Mouse (Mus musculus): ENCODE results near the gene Sbk1. TPM values are rescaled to one million over a fixed set of nuclear protein-coding genes. Genes with fewer than 3 reads are reported as not detected.
"Not testable (repeated sequence)": the region's sequence is repeated elsewhere in the genome, so short reads cannot be mapped to it uniquely, and the experiment has no call there.

Gene Sbk1
- total RNA-seq, 2 experiments from 2014 or later: 396 to 420 TPM

GRCm38 (mm10) chr7:126285293-126286211, 13.1 kb downstream of the Sbk1 start:
- intact Hi-C loops (cut with DNase I): no loop called here
- no peak for DNase-seq

DNA sequence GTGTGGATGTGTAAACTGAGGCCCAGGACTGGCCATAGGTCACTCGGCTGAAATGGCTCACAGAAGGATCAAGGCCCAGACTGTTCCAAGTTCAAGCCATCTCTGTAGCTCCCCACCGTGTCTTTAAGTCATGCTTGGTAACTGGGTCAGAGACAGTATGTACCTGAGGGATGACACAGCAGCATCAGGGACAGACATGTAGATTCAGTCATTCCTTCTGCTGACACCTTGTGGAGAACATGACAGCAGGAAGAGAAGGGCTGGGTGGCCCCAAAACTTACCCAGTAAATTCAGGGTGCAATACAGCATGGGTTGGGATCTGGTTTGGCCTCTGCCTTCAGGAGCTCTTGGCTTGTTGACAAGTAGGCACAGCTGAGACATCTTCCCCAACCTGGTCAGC, 13.9 kb downstream of the Sbk1 start:
- no peak for DNase-seq
- intact Hi-C loops (cut with DNase I): no loop called here

- peak; percentile 80 for DNase-seq
Observed at GRCm38 (mm10) chr7:126287493-126288103, 15.2 kb downstream of the Sbk1 start.

GRCm38 (mm10) chr7:126288104-126288497, 15.7 kb downstream of the Sbk1 start:
- intact Hi-C loops (cut with DNase I): no loop called here
- no peak for DNase-seq

More at GRCm38 (mm10) chr7:126287493-126288103, 15.2 kb downstream of the Sbk1 start:
- intact Hi-C loops (cut with DNase I): no loop called here

- intact Hi-C loops (cut with DNase I): no loop called here
- no peak for DNase-seq
Observed at GRCm38 (mm10) chr7:126288571-126289091, 16.2 kb downstream of the Sbk1 start.

DNA sequence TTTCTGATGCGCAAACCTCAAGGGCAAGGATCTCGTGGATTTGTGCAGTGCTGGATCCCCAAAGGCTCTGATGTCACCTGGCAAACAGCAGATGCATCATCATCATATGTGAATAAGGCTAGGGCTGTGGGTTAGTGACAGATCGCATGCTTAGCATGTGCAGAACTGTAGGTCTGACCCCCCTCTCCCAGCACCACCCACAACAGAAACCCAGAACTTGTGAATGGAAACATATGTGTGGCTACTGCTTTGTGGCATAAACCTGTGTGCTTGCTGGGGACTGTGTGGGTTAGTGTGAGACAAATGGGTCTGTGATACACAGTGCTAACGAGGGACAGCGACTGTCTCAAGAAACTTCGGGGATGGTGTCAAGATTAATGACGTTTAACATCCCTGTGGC, 17.0 kb downstream of the Sbk1 start:
- intact Hi-C loops (cut with DNase I): no loop called here
- no peak for DNase-seq

DNA sequence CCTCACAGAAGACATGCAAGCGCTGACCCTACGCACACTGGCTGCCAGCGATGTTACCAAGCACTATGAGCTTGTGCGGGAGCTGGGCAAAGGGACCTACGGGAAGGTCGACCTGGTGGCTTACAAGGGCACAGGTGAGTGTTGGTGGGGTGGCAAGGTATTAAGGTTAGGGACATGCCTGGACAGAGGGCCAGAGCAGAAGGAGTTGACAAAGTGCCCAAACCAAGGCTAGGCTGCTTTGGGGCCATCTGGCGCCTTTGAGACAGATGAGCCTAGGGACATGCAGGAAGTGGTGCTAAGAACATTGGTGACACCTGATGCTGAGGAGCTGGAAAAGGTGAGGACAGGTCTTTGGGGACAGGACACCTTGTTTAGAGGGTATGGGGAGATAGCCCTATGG, 17.5 kb downstream of the Sbk1 start:
- intact Hi-C loops (cut with DNase I): no loop called here
- no peak for DNase-seq

GRCm38 (mm10) chr7:126291681-126292545, 19.5 kb downstream of the Sbk1 start:
- intact Hi-C loops (cut with DNase I): no loop called here

DNA sequence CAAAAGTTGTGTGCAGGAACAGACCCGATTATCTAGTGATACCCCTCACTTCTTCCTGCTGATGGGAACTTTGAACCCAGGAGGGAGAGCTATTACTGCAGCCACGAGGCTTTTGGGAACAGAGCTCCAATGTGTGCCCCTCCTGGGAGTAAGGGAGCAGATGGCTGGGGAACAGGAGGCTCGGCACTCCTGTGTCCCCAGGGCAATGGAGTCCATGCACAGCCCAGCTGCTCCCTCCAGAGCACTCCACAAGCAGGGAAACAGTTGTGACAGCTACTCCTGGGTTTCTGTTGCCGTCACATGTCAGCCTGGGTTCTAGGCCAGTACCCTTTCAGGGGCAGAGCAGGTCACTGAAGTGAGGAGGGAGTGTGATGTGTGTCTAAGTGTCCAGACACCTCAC, 20.7 kb downstream of the Sbk1 start:
- no peak for DNase-seq
- intact Hi-C loops (cut with DNase I): no loop called here

More at GRCm38 (mm10) chr7:126291681-126292545, 19.5 kb downstream of the Sbk1 start:
- DNase-seq: no peak

- peak; percentile 51 for DNase-seq
- intact Hi-C loops (cut with DNase I): loop anchor here (5.0 kb wide), 1 partner anchor 36 kb away; no protein-coding TSS in a partner anchor
Observed at GRCm38 (mm10) chr7:126297579-126298460, 25.4 kb downstream of the Sbk1 start.

- intact Hi-C loops (cut with DNase I): loop anchor here (5.0 kb wide), 1 partner anchor 37 kb away; no protein-coding TSS in a partner anchor
- no peak for DNase-seq
Observed at GRCm38 (mm10) chr7:126298856-126299255, 26.4 kb downstream of the Sbk1 start.

DNA sequence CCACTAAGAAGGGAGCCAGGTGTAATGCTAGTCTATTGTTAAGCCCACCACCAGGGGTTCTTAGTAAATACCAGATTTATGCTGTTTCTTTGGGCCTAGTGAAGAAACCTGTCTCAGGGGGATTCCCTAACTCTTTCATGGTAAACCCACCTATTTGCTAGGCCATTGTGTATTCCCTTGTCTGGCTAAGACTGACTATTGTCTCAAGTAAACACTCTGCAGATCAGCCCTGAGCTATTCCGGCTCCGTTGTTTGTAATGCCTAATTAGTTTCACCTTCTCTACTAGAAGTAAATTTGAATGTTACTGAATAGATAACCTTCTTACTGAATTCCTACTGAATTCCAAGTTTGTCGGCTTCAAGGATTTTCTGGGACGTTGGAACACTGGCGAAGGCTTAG, 29.4 kb downstream of the Sbk1 start:
- intact Hi-C loops (cut with DNase I); DNase-seq: not testable (repeated sequence)

- intact Hi-C loops (cut with DNase I): no loop called here
- DNase-seq: no peak
Observed at GRCm38 (mm10) chr7:126311822-126312221, 39.4 kb downstream of the Sbk1 start.

- DNase-seq: no peak
- intact Hi-C loops (cut with DNase I): no loop called here
Observed at GRCm38 (mm10) chr7:126313309-126313708, 40.9 kb downstream of the Sbk1 start.

- DNase-seq: no peak
- intact Hi-C loops (cut with DNase I): no loop called here
Observed at GRCm38 (mm10) chr7:126314273-126314672, 41.9 kb downstream of the Sbk1 start.

DNA sequence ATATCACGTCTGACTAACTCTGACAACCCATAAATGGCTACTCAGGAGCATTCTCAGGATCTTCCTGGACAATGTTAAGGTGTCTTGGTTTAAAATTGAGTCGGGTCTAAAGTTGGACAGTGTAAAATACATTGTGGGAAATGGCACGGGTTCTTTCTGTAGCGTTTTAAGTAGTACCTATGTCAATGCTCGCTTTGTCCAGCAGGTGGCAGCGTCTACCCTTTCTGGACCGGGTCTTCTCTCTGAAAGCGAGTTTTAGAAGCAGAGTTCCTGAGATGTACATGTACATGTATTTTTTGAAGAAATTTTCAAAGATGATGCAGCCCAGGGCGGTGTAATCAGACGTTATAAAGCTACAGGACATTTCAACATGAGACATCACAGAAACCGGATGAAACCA, 51.3 kb downstream of the Sbk1 start:
- intact Hi-C loops (cut with DNase I): loop anchor here (2.0 to 5.0 kb wide), 2 partner anchors 55 to 204 kb away; no protein-coding TSS in a partner anchor
- peak; percentile 78 for DNase-seq

DNA sequence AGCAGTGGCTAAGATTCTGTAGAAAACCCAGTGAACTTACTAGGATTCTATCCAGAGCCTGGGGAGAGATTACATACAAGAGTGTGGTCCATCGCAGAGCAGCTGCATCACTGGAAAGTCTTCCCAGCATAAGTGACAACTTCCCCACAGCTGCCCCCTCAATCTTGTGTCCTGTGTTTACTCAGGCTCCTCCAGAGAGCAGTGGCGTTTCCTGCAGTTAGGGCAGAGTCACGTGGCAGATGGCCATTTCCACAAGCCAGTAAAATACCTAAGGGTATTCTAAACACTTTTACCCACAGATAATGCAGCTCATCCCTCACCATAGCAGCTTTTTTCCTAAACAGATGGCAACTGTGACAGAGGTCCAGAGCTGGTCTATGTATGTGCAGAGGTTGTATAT, 52.4 kb downstream of the Sbk1 start:
- DNase-seq: no peak
- intact Hi-C loops (cut with DNase I): loop anchor here (5.0 kb wide), 1 partner anchor 203 kb away; no protein-coding TSS in a partner anchor

DNA sequence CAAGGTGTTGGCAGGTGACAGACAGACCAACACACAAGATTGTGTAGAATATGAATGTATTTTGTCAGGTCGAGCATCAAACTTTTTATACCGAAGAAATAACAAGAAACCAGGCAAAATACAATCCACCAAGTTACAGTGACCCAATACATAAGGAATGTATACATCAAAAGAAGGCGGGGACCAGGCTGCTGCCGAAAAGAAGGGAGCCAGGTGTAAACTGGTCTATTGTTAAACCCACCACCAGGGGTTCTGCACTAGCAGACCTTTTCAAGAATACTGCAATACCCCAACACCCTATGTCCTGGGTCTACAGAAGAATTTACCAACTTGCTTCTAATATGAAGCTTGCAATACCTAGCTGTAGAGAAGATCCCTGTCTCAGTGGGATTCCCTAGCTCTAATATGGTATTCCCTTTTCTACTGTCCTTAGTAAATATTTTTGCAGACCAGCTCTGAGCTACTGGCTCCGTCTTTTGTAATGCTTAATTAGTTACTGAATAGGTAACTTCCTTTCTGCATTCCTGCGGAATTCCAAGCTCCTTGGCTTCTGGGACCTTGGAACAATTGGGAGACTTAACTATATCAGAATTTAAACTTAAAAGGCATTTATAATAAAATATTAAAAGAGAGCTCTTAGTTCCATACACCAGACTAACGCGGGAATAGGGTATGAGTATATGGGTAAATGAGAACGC, 53.3 kb downstream of the Sbk1 start:
- intact Hi-C loops (cut with DNase I); DNase-seq: not testable (repeated sequence)

DNA sequence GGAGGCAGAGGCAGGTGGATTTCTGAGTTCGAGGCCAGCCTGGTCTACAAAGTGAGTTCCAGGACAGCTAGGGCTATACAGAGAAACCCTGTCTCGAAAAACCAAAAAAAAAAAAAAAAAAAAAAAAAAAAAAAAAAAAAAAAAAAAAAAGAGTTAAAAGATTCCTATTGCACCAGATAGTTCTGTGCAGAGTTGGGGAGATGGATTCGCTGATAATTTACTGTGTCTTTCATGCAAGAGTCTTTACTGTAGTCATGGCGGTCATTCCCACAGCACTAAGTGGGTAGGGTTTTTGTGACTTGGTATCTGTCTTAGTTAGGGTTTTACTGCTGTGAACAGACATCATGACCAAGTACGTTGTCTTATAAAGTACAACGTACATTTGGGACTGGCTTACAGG, 56.4 kb downstream of the Sbk1 start:
- DNase-seq; intact Hi-C loops (cut with DNase I): not testable (repeated sequence)

All from left cerebral cortex, postnatal 4 days (tissue).